Mouse (Mus musculus) myocyte (in vitro differentiated cells): Measurements from ENCODE around the gene Nt5c2. TPM values are rescaled to one million over a fixed set of nuclear protein-coding genes. Genes with fewer than 3 reads are reported as not detected.
A peak's percentile ranks its signal among the peaks of the same experiment; 100 is the strongest.

Experiments used
- H3K27me3 ChIP-seq: one replicate; pipeline ENCODE4 v1.6.1; 2011; ENCODE audit not compliant: control insufficient read depth, insufficient read depth, insufficient read length
- H3K36me3 ChIP-seq: one replicate; pipeline ENCODE4 v1.6.1; 2011; ENCODE audit not compliant: control insufficient read depth, insufficient read depth
- H3K4me2 ChIP-seq: one replicate; pipeline ENCODE4 v1.6.1; 2011; ENCODE audit warnings: low read depth, control low read depth
- H3K4me3 ChIP-seq: one replicate; pipeline ENCODE4 v1.5.1; 2011; ENCODE audit warnings: mild to moderate bottlenecking, control low read depth, moderate library complexity
- H3K79me2 ChIP-seq: one replicate; pipeline ENCODE4 v1.6.1; 2011; ENCODE audit not compliant: control insufficient read depth, insufficient read depth
- H3ac ChIP-seq: one replicate; pipeline ENCODE4 v1.6.1; 2011; ENCODE audit not compliant: control insufficient read depth, insufficient read length
- CEBPB ChIP-seq: IDR thresholded peaks from 2 replicates; pipeline ENCODE4 v1.6.1; 2011; ENCODE audit warnings: mild to moderate bottlenecking, moderate library complexity; ENCODE audit not compliant: poor library complexity, insufficient read depth, severe bottlenecking
- E2F4 ChIP-seq: IDR thresholded peaks from one replicate; pipeline ENCODE4 v1.6.1; 2011; ENCODE audit warnings: mild to moderate bottlenecking, control low read depth, moderate library complexity; ENCODE audit not compliant: insufficient read depth
- MAX ChIP-seq: IDR thresholded peaks from one replicate; pipeline ENCODE4 v1.6.1; 2011; ENCODE audit warnings: low read depth, mild to moderate bottlenecking, control low read depth
- MYOD1 ChIP-seq, 3 experiments: IDR thresholded peaks; one replicate each; pipeline ENCODE4 v1.6.1; 2011; ENCODE audit warnings: control low read depth in 2 of 3, low read depth in 2 of 3, mild to moderate bottlenecking in 2 of 3, moderate library complexity in 1 of 3; ENCODE audit not compliant: insufficient read length in 2 of 3, control insufficient read depth in 1 of 3
- MYOG ChIP-seq, 3 experiments: IDR thresholded peaks; one replicate each; pipeline ENCODE4 v1.6.1; 2011; ENCODE audit warnings: control low read depth in 2 of 3, low read depth in 2 of 3, mild to moderate bottlenecking in 2 of 3; ENCODE audit not compliant: insufficient read length in 2 of 3, control insufficient read depth in 1 of 3, insufficient read depth in 1 of 3
- POLR2A ChIP-seq: IDR thresholded peaks from one replicate; pipeline ENCODE4 v1.6.1; 2011; ENCODE audit warnings: low read depth, mild to moderate bottlenecking, control low read depth, moderate library complexity; ENCODE audit not compliant: insufficient read length
- POLR2AphosphoS2 ChIP-seq: IDR thresholded peaks from one replicate; pipeline ENCODE4 v1.6.1; 2011; ENCODE audit warnings: low read depth, control low read depth; ENCODE audit not compliant: insufficient read length
- REST ChIP-seq: IDR thresholded peaks from one replicate; pipeline ENCODE4 v1.6.1; 2011; ENCODE audit warnings: mild to moderate bottlenecking, control low read depth, moderate library complexity; ENCODE audit not compliant: insufficient read depth, insufficient read length
- SRF ChIP-seq: IDR thresholded peaks from one replicate; pipeline ENCODE4 v1.6.1; 2011; ENCODE audit warnings: low read depth; ENCODE audit not compliant: control insufficient read depth, insufficient read length
- TCF12 ChIP-seq: IDR thresholded peaks from one replicate; pipeline ENCODE4 v1.6.1; 2011; ENCODE audit warnings: mild to moderate bottlenecking, control low read depth; ENCODE audit not compliant: poor library complexity, insufficient read depth, severe bottlenecking
- TCF3 ChIP-seq: IDR thresholded peaks from one replicate; pipeline ENCODE4 v1.6.1; 2011; ENCODE audit warnings: low read depth, control low read depth; ENCODE audit not compliant: insufficient read length
- USF1 ChIP-seq: IDR thresholded peaks from one replicate; pipeline ENCODE4 v1.6.1; 2011; ENCODE audit warnings: low read depth, mild to moderate bottlenecking, control low read depth, moderate library complexity
- polyA plus RNA-seq: library from polyadenylated mRNA; unstranded; fragments of >200 nt; fragmentation: generic; extraction: Trizol; gene quantifications from one replicate; pipeline ENCODE4 v1.2.1, GENCODE M21; 2012; ENCODE audit warnings: missing spikeins

Nt5c2 gene
- polyA plus RNA-seq, 1 experiment: 19.5 TPM

GRCm38 (mm10) chr19:46893484-46893883 is 121.5 kb downstream of the Nt5c2 start:
- no peak overlapping the region for H3K4me2 ChIP-seq
- no peaks in the 10 kb centered on the region for H3K79me2 ChIP-seq
- no peaks in the 10 kb centered on the region for H3K27me3 ChIP-seq
- no peak for TF ChIP-seq REST
- TF ChIP-seq POLR2A: no peak
- no peak for TF ChIP-seq TCF3
- TF ChIP-seq CEBPB: no peak
- TF ChIP-seq POLR2AphosphoS2: no peak
- no peak for TF ChIP-seq E2F4
- no peak for TF ChIP-seq USF1
- no peak for TF ChIP-seq MYOG (IDR thresholded peaks at IDR 0.05; ENCODE audit: control insufficient read depth in 1 of 3, insufficient read depth in 1 of 3, insufficient read length in 2 of 3, low read depth in 2 of 3)
- no peak for TF ChIP-seq TCF12
- TF ChIP-seq SRF: no peak
- peaks cover 64% of the 10 kb centered on the region for H3K36me3 ChIP-seq
- H3K4me3 ChIP-seq: no peak overlapping the region
- no peak overlapping the region for H3ac ChIP-seq

- H3K4me3 ChIP-seq: no peak overlapping the region
- H3K4me2 ChIP-seq: peak overlapping the region; percentile 0
- no peaks in the 10 kb centered on the region for H3K79me2 ChIP-seq
- TF ChIP-seq MAX (no peak), POLR2AphosphoS2 (no peak), TCF3 (no peak), CEBPB (no peak), POLR2A (no peak), MYOG (IDR thresholded peaks at IDR 0.05; ENCODE audit: control insufficient read depth in 1 of 3, insufficient read depth in 1 of 3, insufficient read length in 2 of 3, low read depth in 2 of 3) (no peak), E2F4 (no peak), MYOD1 (IDR thresholded peaks at IDR 0.05; ENCODE audit: control insufficient read depth in 1 of 3, insufficient read length in 2 of 3, low read depth in 2 of 3) (no peak), TCF12 (no peak), USF1 (no peak), REST (no peak)
- H3ac ChIP-seq: no peak overlapping the region
- H3K36me3 ChIP-seq: peaks cover 63% of the 10 kb centered on the region
- no peaks in the 10 kb centered on the region for H3K27me3 ChIP-seq
These were observed 122.1 kb downstream of the Nt5c2 start for GRCm38 (mm10) chr19:46892856-46893255.

- H3K36me3 ChIP-seq: peaks cover 65% of the 10 kb centered on the region
- no peak overlapping the region for H3K4me3 ChIP-seq
These were observed 124.3 kb downstream of the Nt5c2 start for GRCm38 (mm10) chr19:46890657-46891056.

GRCm38 (mm10) chr19:46889666-46890065 is 125.3 kb downstream of the Nt5c2 start:
- Histone ChIP-seq H3ac (no peak overlapping the region), H3K27me3 (no peaks in the 10 kb centered on the region), H3K4me2 (no peak overlapping the region), H3K79me2 (no peaks in the 10 kb centered on the region), H3K4me3 (no peak overlapping the region), H3K36me3 (peaks cover 58% of the 10 kb centered on the region)
- TF ChIP-seq MYOD1 (IDR thresholded peaks at IDR 0.05; ENCODE audit: control insufficient read depth in 1 of 3, insufficient read length in 2 of 3, low read depth in 2 of 3) (no peak), REST (no peak)

More at GRCm38 (mm10) chr19:46890657-46891056, 124.3 kb downstream of the Nt5c2 start:
- H3K4me2 ChIP-seq: no peak overlapping the region
- no peaks in the 10 kb centered on the region for H3K27me3 ChIP-seq
- no peaks in the 10 kb centered on the region for H3K79me2 ChIP-seq
- no peak for TF ChIP-seq REST
- no peak overlapping the region for H3ac ChIP-seq

- peaks cover 56% of the 10 kb centered on the region for H3K36me3 ChIP-seq
- no peaks in the 10 kb centered on the region for H3K79me2 ChIP-seq
- no peak overlapping the region for H3K4me2 ChIP-seq
- TF ChIP-seq REST: no peak
- H3ac ChIP-seq: no peak overlapping the region
- H3K27me3 ChIP-seq: no peaks in the 10 kb centered on the region
- H3K4me3 ChIP-seq: no peak overlapping the region
These were observed 127.0 kb downstream of the Nt5c2 start for GRCm38 (mm10) chr19:46887811-46888527.

GRCm38 (mm10) chr19:46886826-46887225 is 128.1 kb downstream of the Nt5c2 start:
- Histone ChIP-seq H3K4me2 (no peak overlapping the region), H3K27me3 (no peaks in the 10 kb centered on the region), H3ac (no peak overlapping the region), H3K4me3 (no peak overlapping the region), H3K36me3 (peaks cover 54% of the 10 kb centered on the region), H3K79me2 (no peaks in the 10 kb centered on the region)
- TF ChIP-seq E2F4: no peak
- no peak for TF ChIP-seq MAX
- no peak for TF ChIP-seq USF1
- no peak for TF ChIP-seq TCF12
- TF ChIP-seq POLR2AphosphoS2: no peak
- no peak for TF ChIP-seq REST
- TF ChIP-seq MYOD1 (IDR thresholded peaks at IDR 0.05; ENCODE audit: control insufficient read depth in 1 of 3, insufficient read length in 2 of 3, low read depth in 2 of 3): no peak
- no peak for TF ChIP-seq MYOG (IDR thresholded peaks at IDR 0.05; ENCODE audit: control insufficient read depth in 1 of 3, insufficient read depth in 1 of 3, insufficient read length in 2 of 3, low read depth in 2 of 3)
- no peak for TF ChIP-seq POLR2A
